Mouse (Mus musculus): ENCODE measurements around the gene Slc25a11. TPM values are rescaled to one million over a fixed set of nuclear protein-coding genes. Genes with fewer than 3 reads are reported as not detected.
A peak's percentile ranks its signal among the peaks of the same experiment; 100 is the strongest.

Gene Slc25a11
- polyA plus RNA-seq, 1 experiment: 2.2 TPM

- H3K27me3 ChIP-seq (ENCODE audit: control insufficient read depth): no peaks in the 10 kb centered on the region
- H3K4me3 ChIP-seq (replicated peaks): peak overlapping the region; percentile 90
- peaks cover 55% of the 10 kb centered on the region for H3K4me1 ChIP-seq (ENCODE audit: control insufficient read depth)
- TF ChIP-seq GATA1 (IDR thresholded peaks at IDR 0.05; ENCODE audit: low read length): no peak
- TF ChIP-seq TAL1 (IDR thresholded peaks at IDR 0.05; ENCODE audit: low read length): no peak
- H3K9me3 ChIP-seq (ENCODE audit: control insufficient read depth, low read length): no peaks in the 10 kb centered on the region
- H3K36me3 ChIP-seq (ENCODE audit: control insufficient read depth): peaks cover 34% of the 10 kb centered on the region
These were observed 22.5 kb upstream of the Slc25a11 start for GRCm38 (mm10) chr11:70669582-70670345.

- peaks cover 38% of the 10 kb centered on the region for H3K36me3 ChIP-seq (ENCODE audit: control insufficient read depth)
- no peaks in the 10 kb centered on the region for H3K27me3 ChIP-seq (ENCODE audit: control insufficient read depth)
- peak within 1 kb of the TSS; percentile 90 for H3K4me3 ChIP-seq (replicated peaks)
- TF ChIP-seq GATA1 (IDR thresholded peaks at IDR 0.05; ENCODE audit: low read length): no peak
- TF ChIP-seq TAL1 (IDR thresholded peaks at IDR 0.05; ENCODE audit: low read length): no peak
- H3K9me3 ChIP-seq (ENCODE audit: control insufficient read depth, low read length): no peaks in the 10 kb centered on the region
- H3K4me1 ChIP-seq (ENCODE audit: control insufficient read depth): peaks cover 55% of the 10 kb centered on the region
These were observed 21.7 kb upstream of the Slc25a11 start, which contains the start of gene Spag7 for GRCm38 (mm10) chr11:70668771-70669505. Gene Spag7, minus strand, starts transcription at chr11:70669416.

GRCm38 (mm10) chr11:70668335-70668770 lies 21.1 kb upstream of the Slc25a11 start:
- Histone ChIP-seq H3K27me3 (ENCODE audit: control insufficient read depth) (no peaks in the 10 kb centered on the region), H3K36me3 (ENCODE audit: control insufficient read depth) (peaks cover 41% of the 10 kb centered on the region), H3K4me1 (ENCODE audit: control insufficient read depth) (peaks cover 55% of the 10 kb centered on the region), H3K4me3 (replicated peaks) (peak overlapping the region; percentile 90), H3K9me3 (ENCODE audit: control insufficient read depth, low read length) (no peaks in the 10 kb centered on the region)
- no peak for TF ChIP-seq GATA1 (IDR thresholded peaks at IDR 0.05; ENCODE audit: low read length)
- TF ChIP-seq TAL1 (IDR thresholded peaks at IDR 0.05; ENCODE audit: low read length): no peak

GRCm38 (mm10) chr11:70667271-70668150 lies 20.2 kb upstream of the Slc25a11 start:
- peaks cover 49% of the 10 kb centered on the region for H3K36me3 ChIP-seq (ENCODE audit: control insufficient read depth)
- no peak for TF ChIP-seq GATA1 (IDR thresholded peaks at IDR 0.05; ENCODE audit: low read length)
- TF ChIP-seq TAL1 (IDR thresholded peaks at IDR 0.05; ENCODE audit: low read length): no peak

GRCm38 (mm10) chr11:70666687-70667086 lies 19.4 kb upstream of the Slc25a11 start:
- Histone ChIP-seq H3K27me3 (ENCODE audit: control insufficient read depth) (no peaks in the 10 kb centered on the region), H3K4me3 (replicated peaks) (no peak overlapping the region), H3K4me1 (ENCODE audit: control insufficient read depth) (peaks cover 50% of the 10 kb centered on the region), H3K36me3 (ENCODE audit: control insufficient read depth) (peaks cover 55% of the 10 kb centered on the region), H3K9me3 (ENCODE audit: control insufficient read depth, low read length) (no peaks in the 10 kb centered on the region)
- TF ChIP-seq TAL1 (IDR thresholded peaks at IDR 0.05; ENCODE audit: low read length): no peak
- no peak for TF ChIP-seq GATA1 (IDR thresholded peaks at IDR 0.05; ENCODE audit: low read length)

More at GRCm38 (mm10) chr11:70667271-70668150, 20.2 kb upstream of the Slc25a11 start:
- H3K4me3 ChIP-seq (replicated peaks): peak overlapping the region; percentile 90
- H3K9me3 ChIP-seq (ENCODE audit: control insufficient read depth, low read length): no peaks in the 10 kb centered on the region
- H3K4me1 ChIP-seq (ENCODE audit: control insufficient read depth): peaks cover 55% of the 10 kb centered on the region
- H3K27me3 ChIP-seq (ENCODE audit: control insufficient read depth): no peaks in the 10 kb centered on the region

- Histone ChIP-seq H3K4me3 (replicated peaks) (no peak overlapping the region), H3K4me1 (ENCODE audit: control insufficient read depth) (peaks cover 34% of the 10 kb centered on the region), H3K27me3 (ENCODE audit: control insufficient read depth) (no peaks in the 10 kb centered on the region), H3K36me3 (ENCODE audit: control insufficient read depth) (peaks cover 67% of the 10 kb centered on the region), H3K9me3 (ENCODE audit: control insufficient read depth, low read length) (no peaks in the 10 kb centered on the region)
- TF ChIP-seq GATA1 (IDR thresholded peaks at IDR 0.05; ENCODE audit: low read length) (no peak), TAL1 (IDR thresholded peaks at IDR 0.05; ENCODE audit: low read length) (no peak)
These were observed 17.5 kb upstream of the Slc25a11 start for GRCm38 (mm10) chr11:70664741-70665140.

GRCm38 (mm10) chr11:70663957-70664356 lies 16.7 kb upstream of the Slc25a11 start:
- H3K4me3 ChIP-seq (replicated peaks): no peak overlapping the region
- peaks cover 67% of the 10 kb centered on the region for H3K36me3 ChIP-seq (ENCODE audit: control insufficient read depth)
- H3K27me3 ChIP-seq (ENCODE audit: control insufficient read depth): no peaks in the 10 kb centered on the region
- TF ChIP-seq TAL1 (IDR thresholded peaks at IDR 0.05; ENCODE audit: low read length): no peak
- TF ChIP-seq GATA1 (IDR thresholded peaks at IDR 0.05; ENCODE audit: low read length): no peak
- peaks cover 27% of the 10 kb centered on the region for H3K4me1 ChIP-seq (ENCODE audit: control insufficient read depth)
- H3K9me3 ChIP-seq (ENCODE audit: control insufficient read depth, low read length): no peaks in the 10 kb centered on the region

GRCm38 (mm10) chr11:70663101-70663500 lies 15.8 kb upstream of the Slc25a11 start:
- Histone ChIP-seq H3K4me3 (replicated peaks) (no peak overlapping the region), H3K4me1 (ENCODE audit: control insufficient read depth) (peaks cover 23% of the 10 kb centered on the region), H3K9me3 (ENCODE audit: control insufficient read depth, low read length) (no peaks in the 10 kb centered on the region), H3K27me3 (ENCODE audit: control insufficient read depth) (no peaks in the 10 kb centered on the region), H3K36me3 (ENCODE audit: control insufficient read depth) (peaks cover 67% of the 10 kb centered on the region)
- TF ChIP-seq TAL1 (IDR thresholded peaks at IDR 0.05; ENCODE audit: low read length) (no peak), GATA1 (IDR thresholded peaks at IDR 0.05; ENCODE audit: low read length) (no peak)
